In genomic region chr3:153085096-153085788, GRCm38 (mm10) we compare ENCODE assay signal across 8 mouse cellular contexts.
DNase-seq lines count a peak whose midpoint lies in the region; ATAC-seq lines count a peak whose summit lies in the region.

No protein-coding gene starts in this region.

- no peak overlapping the region for H3K9ac ChIP-seq in liver, embryonic 16.5 days (ENCODE audit: low read depth, low read length)
- H3K9ac ChIP-seq in liver, embryonic 12.5 days = no peak overlapping the region
- no peak overlapping the region for H3K9ac ChIP-seq in limb, embryonic 11.5 days (ENCODE audit: low read length)
- H3K9ac ChIP-seq in neural tube, embryonic 15.5 days (replicated peaks) = peak overlapping the region; percentile 34; the same call in 1 of the 2 replicates

- no peaks in the 10 kb centered on the region for H3K27me3 ChIP-seq in liver, embryonic 16.5 days (ENCODE audit: control insufficient read depth, insufficient read depth, low read depth, low read length)
- peaks cover 5% of the 10 kb centered on the region; the same call in 1 of the 2 replicates for H3K27me3 ChIP-seq in liver, embryonic 12.5 days (replicated peaks)
- H3K27me3 ChIP-seq in limb, embryonic 11.5 days (ENCODE audit: control insufficient read depth, insufficient read depth, low read length) = no peaks in the 10 kb centered on the region
- H3K27me3 ChIP-seq in neural tube, embryonic 15.5 days (replicated peaks) = peaks cover 6% of the 10 kb centered on the region; the same call in 1 of the 2 replicates

- H3K36me3 ChIP-seq in liver, embryonic 16.5 days (ENCODE audit: control insufficient read depth, insufficient read depth) = no peaks in the 10 kb centered on the region
- H3K36me3 ChIP-seq in liver, embryonic 12.5 days = no peaks in the 10 kb centered on the region
- H3K36me3 ChIP-seq in limb, embryonic 11.5 days (ENCODE audit: control insufficient read depth, insufficient read depth, low read length) = no peaks in the 10 kb centered on the region
- no peaks in the 10 kb centered on the region for H3K36me3 ChIP-seq in neural tube, embryonic 15.5 days

- H3K9me3 ChIP-seq in liver, embryonic 16.5 days (replicated peaks; ENCODE audit: control insufficient read depth, low read length) = no peaks in the 10 kb centered on the region
- H3K9me3 ChIP-seq in liver, embryonic 12.5 days (replicated peaks) = no peaks in the 10 kb centered on the region
- no peaks in the 10 kb centered on the region for H3K9me3 ChIP-seq in limb, embryonic 11.5 days (ENCODE audit: control insufficient read depth, low read length)
- no peaks in the 10 kb centered on the region for H3K9me3 ChIP-seq in neural tube, embryonic 15.5 days (replicated peaks)

- 51% methylated on average over 17 of the region's 17 CpGs for WGBS in liver, embryonic 16.5 days (ENCODE audit: insufficient replicate concordance)
- 58% methylated on average over 17 of the region's 17 CpGs for WGBS in liver, embryonic 12.5 days (ENCODE audit: insufficient replicate concordance)
- WGBS in limb, embryonic 11.5 days = 34% methylated on average over 17 of the region's 17 CpGs
- 13% methylated on average over 17 of the region's 17 CpGs for WGBS in neural tube, embryonic 15.5 days

- H3K4me3 ChIP-seq in liver, embryonic 16.5 days (ENCODE audit: low read depth, low read length) = no peak overlapping the region
- no peak overlapping the region for H3K4me3 ChIP-seq in liver, embryonic 12.5 days
- no peak overlapping the region for H3K4me3 ChIP-seq in limb, embryonic 11.5 days (ENCODE audit: low read depth, low read length)
- no peak overlapping the region for H3K4me3 ChIP-seq in neural tube, embryonic 15.5 days (replicated peaks)

- H3K27ac ChIP-seq in liver, embryonic 16.5 days (ENCODE audit: low read length) = no peak overlapping the region
- H3K27ac ChIP-seq in liver, embryonic 12.5 days = no peak overlapping the region
- peak overlapping the region; percentile 52; the same call in 1 of the 2 replicates for H3K27ac ChIP-seq in limb, embryonic 11.5 days (replicated peaks; ENCODE audit: low read depth, low read length)
- H3K27ac ChIP-seq in neural tube, embryonic 15.5 days (replicated peaks) = peak overlapping the region; percentile 64

- H3K4me1 ChIP-seq in liver, embryonic 16.5 days (ENCODE audit: control insufficient read depth, low read depth, low read length) = no peaks in the 10 kb centered on the region
- no peaks in the 10 kb centered on the region for H3K4me1 ChIP-seq in liver, embryonic 12.5 days
- H3K4me1 ChIP-seq in limb, embryonic 11.5 days (ENCODE audit: control insufficient read depth, insufficient read depth, low read length) = peaks cover 15% of the 10 kb centered on the region
- peaks cover 28% of the 10 kb centered on the region for H3K4me1 ChIP-seq in neural tube, embryonic 15.5 days

- DNase-seq in cerebellum, adult 9-10 months = peak; percentile 61
- peak; percentile 21 to 58 for DNase-seq in frontal cortex, postnatal 36 days (ENCODE audit: low spot score in 2 of 2)
- peak; percentile 46 for DNase-seq in kidney, adult 11 months
- DNase-seq in limb, embryonic 11.5 days (ENCODE audit: low spot score) = peak; percentile 68

- H3K4me2 ChIP-seq in liver, embryonic 16.5 days (ENCODE audit: low read depth, low read length) = no peak overlapping the region
- no peak overlapping the region for H3K4me2 ChIP-seq in liver, embryonic 12.5 days
- peak overlapping the region; percentile 15; the same call in 1 of the 2 replicates for H3K4me2 ChIP-seq in limb, embryonic 11.5 days (ENCODE audit: low read depth, severe bottlenecking)
- H3K4me2 ChIP-seq in neural tube, embryonic 15.5 days = peak overlapping the region; percentile 45

- ATAC-seq in liver, embryonic 16.5 days (ENCODE audit: low read depth) = 0 out of 2 replicates have a peak, but pooled peaks have one; percentile 35
- no peak for ATAC-seq in liver, embryonic 12.5 days
- ATAC-seq in limb, embryonic 11.5 days (ENCODE audit: insufficient number of reproducible peaks, low FRiP score, low TSS enrichment, low read depth) = peak; percentile 59; the same call in 1 of the 2 replicates
- peak; percentile 68 for ATAC-seq in neural tube, embryonic 15.5 days (ENCODE audit: low FRiP score)
- ATAC-seq in granulocyte monocyte progenitor cell, adult 5-6 weeks (replicated peaks; ENCODE audit: poor library complexity, severe bottlenecking) = no peak

Comparison
In these comparisons a context has a peak if more than half of its experiments do, and no peak if none do; other contexts are left out.
1. ATAC-seq: peak in liver, embryonic 16.5 days (single experiment), limb, embryonic 11.5 days (single experiment) and neural tube, embryonic 15.5 days (single experiment); none in liver, embryonic 12.5 days (single experiment) and granulocyte monocyte progenitor cell, adult 5-6 weeks (single experiment).
2. H3K27ac ChIP-seq: peak in limb, embryonic 11.5 days (single experiment) and neural tube, embryonic 15.5 days (single experiment); none in liver, embryonic 16.5 days (single experiment) and liver, embryonic 12.5 days (single experiment).
3. H3K4me2 ChIP-seq: peak in limb, embryonic 11.5 days (single experiment) and neural tube, embryonic 15.5 days (single experiment); none in liver, embryonic 16.5 days (single experiment) and liver, embryonic 12.5 days (single experiment).
4. Peak in every context shown above with its lines, with median percentiles within 50 percentile points of each other: DNase-seq.